Mouse (Mus musculus): ENCODE data around the gene Lpcat2. TPM values are rescaled to one million over a fixed set of nuclear protein-coding genes. Genes with fewer than 3 reads are reported as not detected.

The Lpcat2 gene
- polyA plus RNA-seq, 1 experiment = 14.2 TPM

- Histone ChIP-seq H3K27me3 (ENCODE audit: control insufficient read depth, insufficient read depth, low read length) (no peaks in the 10 kb centered on the region; the same call in 1 of the 2 replicates), H3K4me3 (ENCODE audit: control insufficient read depth, insufficient read depth, low read length) (no peak overlapping the region), H3K27ac (ENCODE audit: control insufficient read depth, insufficient read depth, low read length) (no peak overlapping the region), H3K36me3 (ENCODE audit: control insufficient read depth, insufficient read depth, low read length) (no peaks in the 10 kb centered on the region), H3K4me1 (replicated peaks; ENCODE audit: control insufficient read depth, insufficient read depth, low read length) (peaks cover 17% of the 10 kb centered on the region)
- DNase-seq = no peak
- 95% methylated on average over 3 of the region's 3 CpGs for WGBS
- TF ChIP-seq POLR2A (IDR thresholded peaks at IDR 0.05; ENCODE audit: control insufficient read depth, extremely low read depth, insufficient read depth, low read length, poor library complexity) (no peak), CTCF (IDR thresholded peaks at IDR 0.05; ENCODE audit: borderline replicate concordance, control insufficient read depth, extremely low read depth, insufficient read depth, low read length, poor library complexity) (no peak)
These were observed 3.8 kb upstream of the Lpcat2 start for GRCm38 (mm10) chr8:92851381-92851780.

DNA sequence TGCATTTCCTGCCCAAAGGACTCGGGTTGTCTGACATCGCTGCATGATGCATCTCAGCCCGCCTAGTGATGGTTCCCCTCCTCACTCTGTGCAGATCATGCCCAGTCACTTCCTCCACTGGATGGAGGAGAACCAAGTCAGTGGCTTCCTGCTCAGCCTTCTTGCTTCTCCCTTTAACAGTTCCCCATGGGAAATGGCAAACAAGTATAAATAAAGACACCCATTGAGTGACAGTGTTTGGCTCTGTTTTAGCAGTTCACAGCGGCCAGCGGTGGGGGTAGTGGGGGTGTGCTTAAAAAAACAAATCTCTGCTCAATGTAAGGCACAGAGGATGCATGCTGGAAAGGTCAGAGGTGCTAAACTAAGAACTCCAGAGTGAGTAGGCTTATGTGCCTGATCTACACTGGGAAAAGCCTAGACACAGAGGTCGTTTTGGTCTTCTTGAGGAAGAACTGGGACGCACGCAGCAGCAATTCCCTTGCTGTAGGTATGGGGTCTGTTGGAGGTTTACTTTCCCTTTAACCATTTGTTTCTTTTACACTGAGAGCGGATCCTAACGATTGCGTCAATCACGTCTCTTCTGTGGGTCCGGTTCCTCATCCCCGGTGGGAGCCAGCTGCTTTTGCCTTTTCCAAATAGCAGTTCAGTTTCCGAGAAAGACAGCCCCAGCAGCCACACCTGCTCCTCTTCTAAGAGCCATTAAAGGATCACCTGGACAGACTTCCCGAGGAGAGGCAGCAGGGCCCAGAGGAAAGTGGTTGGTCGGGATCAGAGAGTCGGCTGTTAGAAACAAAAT, 1.8 kb upstream of the Lpcat2 start:
- no peak overlapping the region for H3K4me3 ChIP-seq (ENCODE audit: control insufficient read depth, insufficient read depth, low read length)
- 2% methylated on average over 18 of the region's 18 CpGs for WGBS
- H3K27me3 ChIP-seq (ENCODE audit: control insufficient read depth, insufficient read depth, low read length) = no peaks in the 10 kb centered on the region; the same call in 1 of the 2 replicates
- H3K4me1 ChIP-seq (replicated peaks; ENCODE audit: control insufficient read depth, insufficient read depth, low read length) = peaks cover 13% of the 10 kb centered on the region
- no peaks in the 10 kb centered on the region for H3K36me3 ChIP-seq (ENCODE audit: control insufficient read depth, insufficient read depth, low read length)
- DNase-seq = no peak
- TF ChIP-seq CTCF (IDR thresholded peaks at IDR 0.05; ENCODE audit: borderline replicate concordance, control insufficient read depth, extremely low read depth, insufficient read depth, low read length, poor library complexity) (no peak), POLR2A (IDR thresholded peaks at IDR 0.05; ENCODE audit: control insufficient read depth, extremely low read depth, insufficient read depth, low read length, poor library complexity) (no peak)
- no peak overlapping the region for H3K27ac ChIP-seq (ENCODE audit: control insufficient read depth, insufficient read depth, low read length)

GRCm38 (mm10) chr8:92854673-92855072, 466 bp upstream of the Lpcat2 start:
- H3K27ac ChIP-seq (ENCODE audit: control insufficient read depth, insufficient read depth, low read length) = no peak overlapping the region
- no peak for TF ChIP-seq CTCF (IDR thresholded peaks at IDR 0.05; ENCODE audit: borderline replicate concordance, control insufficient read depth, extremely low read depth, insufficient read depth, low read length, poor library complexity)
- TF ChIP-seq POLR2A (IDR thresholded peaks at IDR 0.05; ENCODE audit: control insufficient read depth, extremely low read depth, insufficient read depth, low read length, poor library complexity) = no peak
- peaks cover 13% of the 10 kb centered on the region for H3K4me1 ChIP-seq (replicated peaks; ENCODE audit: control insufficient read depth, insufficient read depth, low read length)
- H3K36me3 ChIP-seq (ENCODE audit: control insufficient read depth, insufficient read depth, low read length) = no peaks in the 10 kb centered on the region
- H3K27me3 ChIP-seq (ENCODE audit: control insufficient read depth, insufficient read depth, low read length) = no peaks in the 10 kb centered on the region; the same call in 1 of the 2 replicates
- H3K4me3 ChIP-seq (ENCODE audit: control insufficient read depth, insufficient read depth, low read length) = no peak overlapping the region
- DNase-seq = no peak
- 33% methylated on average over 3 of the region's 3 CpGs for WGBS

- no peak overlapping the region for H3K27ac ChIP-seq (ENCODE audit: control insufficient read depth, insufficient read depth, low read length)
- WGBS = 5% methylated on average over 7 of the region's 7 CpGs
These were observed 1.3 kb downstream of the Lpcat2 start for GRCm38 (mm10) chr8:92856273-92856986.

GRCm38 (mm10) chr8:92858475-92859182, 3.5 kb downstream of the Lpcat2 start:
- no peak for DNase-seq
- Histone ChIP-seq H3K27me3 (ENCODE audit: control insufficient read depth, insufficient read depth, low read length) (no peaks in the 10 kb centered on the region; the same call in 1 of the 2 replicates), H3K27ac (ENCODE audit: control insufficient read depth, insufficient read depth, low read length) (no peak overlapping the region), H3K4me3 (ENCODE audit: control insufficient read depth, insufficient read depth, low read length) (no peak overlapping the region), H3K36me3 (ENCODE audit: control insufficient read depth, insufficient read depth, low read length) (no peaks in the 10 kb centered on the region), H3K4me1 (replicated peaks; ENCODE audit: control insufficient read depth, insufficient read depth, low read length) (peaks cover 5% of the 10 kb centered on the region; the same call in 1 of the 2 replicates)
- WGBS = 93% methylated on average over 14 of the region's 14 CpGs
- TF ChIP-seq POLR2A (IDR thresholded peaks at IDR 0.05; ENCODE audit: control insufficient read depth, extremely low read depth, insufficient read depth, low read length, poor library complexity) (no peak), CTCF (IDR thresholded peaks at IDR 0.05; ENCODE audit: borderline replicate concordance, control insufficient read depth, extremely low read depth, insufficient read depth, low read length, poor library complexity) (no peak)

More at GRCm38 (mm10) chr8:92856273-92856986, 1.3 kb downstream of the Lpcat2 start:
- Histone ChIP-seq H3K27me3 (ENCODE audit: control insufficient read depth, insufficient read depth, low read length) (no peaks in the 10 kb centered on the region; the same call in 1 of the 2 replicates), H3K4me3 (ENCODE audit: control insufficient read depth, insufficient read depth, low read length) (0 out of 2 replicates have a peak overlapping the region, but pooled peaks have one; percentile 40), H3K4me1 (replicated peaks; ENCODE audit: control insufficient read depth, insufficient read depth, low read length) (peaks cover 13% of the 10 kb centered on the region), H3K36me3 (ENCODE audit: control insufficient read depth, insufficient read depth, low read length) (no peaks in the 10 kb centered on the region)
- DNase-seq = no peak
- no peak for TF ChIP-seq CTCF (IDR thresholded peaks at IDR 0.05; ENCODE audit: borderline replicate concordance, control insufficient read depth, extremely low read depth, insufficient read depth, low read length, poor library complexity)
- TF ChIP-seq POLR2A (IDR thresholded peaks at IDR 0.05; ENCODE audit: control insufficient read depth, extremely low read depth, insufficient read depth, low read length, poor library complexity) = no peak

- no peak for TF ChIP-seq POLR2A (IDR thresholded peaks at IDR 0.05; ENCODE audit: control insufficient read depth, extremely low read depth, insufficient read depth, low read length, poor library complexity)
- no peak for TF ChIP-seq CTCF (IDR thresholded peaks at IDR 0.05; ENCODE audit: borderline replicate concordance, control insufficient read depth, extremely low read depth, insufficient read depth, low read length, poor library complexity)
- H3K27ac ChIP-seq (ENCODE audit: control insufficient read depth, insufficient read depth, low read length) = no peak overlapping the region
- no peaks in the 10 kb centered on the region for H3K27me3 ChIP-seq (ENCODE audit: control insufficient read depth, insufficient read depth, low read length)
- no peak for DNase-seq
- no peak overlapping the region for H3K4me3 ChIP-seq (ENCODE audit: control insufficient read depth, insufficient read depth, low read length)
- 90% methylated on average over 1 of the region's 1 CpGs for WGBS
- H3K36me3 ChIP-seq (ENCODE audit: control insufficient read depth, insufficient read depth, low read length) = no peaks in the 10 kb centered on the region
- no peaks in the 10 kb centered on the region for H3K4me1 ChIP-seq (replicated peaks; ENCODE audit: control insufficient read depth, insufficient read depth, low read length)
These were observed 6.8 kb downstream of the Lpcat2 start for GRCm38 (mm10) chr8:92861977-92862376.

Measured in thymus, adult 2 months (tissue).